Mouse (Mus musculus) lung, postnatal 0 days (tissue): Measurements from ENCODE around the gene Mgat4a.

Experiments
- CTCF ChIP-seq: IDR thresholded peaks from 2 replicates; pipeline ENCODE4 v1.5.1; 2016; ENCODE audit warnings: antibody characterized with exemption, mild to moderate bottlenecking
- EP300 ChIP-seq: IDR thresholded peaks from 2 replicates; pipeline ENCODE4 v1.6.1; 2016; ENCODE audit warnings: antibody characterized with exemption, mild to moderate bottlenecking, control low read depth

GRCm38 (mm10) chr1:37566344-37566743, 25.5 kb upstream of the Mgat4a start:
- TF ChIP-seq EP300 (no peak), CTCF (no peak)
